Mouse (Mus musculus): ENCODE measurements around the gene Cuta. TPM values are rescaled to one million over a fixed set of nuclear protein-coding genes. Genes with fewer than 3 reads are reported as not detected.
A peak's percentile ranks its signal among the peaks of the same experiment; 100 is the strongest.

Gene Cuta
- polyA plus RNA-seq, 1 experiment from 2014 or later = 246 TPM

DNA sequence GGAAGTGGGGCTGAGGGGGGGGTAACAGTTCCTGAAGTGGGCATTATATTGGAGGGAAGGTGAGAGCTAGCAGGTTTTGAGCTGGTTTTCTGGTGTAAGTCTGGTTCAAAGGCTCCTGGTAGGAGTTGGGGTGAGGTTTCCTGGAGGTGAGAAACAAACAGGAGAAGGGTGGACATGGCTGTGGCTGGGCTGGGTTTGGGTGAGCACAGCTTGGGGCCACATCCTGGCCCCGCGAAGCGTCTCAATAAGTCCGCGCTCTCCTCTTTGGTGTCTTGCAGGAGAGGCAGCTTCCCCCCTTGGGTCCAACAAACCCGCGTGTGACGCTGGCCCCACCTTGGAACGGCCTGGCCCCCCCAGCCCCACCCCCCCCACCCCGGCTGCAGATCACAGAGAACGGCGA is 30.9 kb upstream of the Cuta start:
- 64% methylated on average over 12 of the region's 12 CpGs for WGBS
- no peak overlapping the region for H3K9ac ChIP-seq
- no peak for ATAC-seq
- peaks cover 8% of the 10 kb centered on the region; the same call in 1 of the 2 replicates for H3K36me3 ChIP-seq
- no peak overlapping the region for H3K4me2 ChIP-seq (replicated peaks)
- no peak overlapping the region for H3K27ac ChIP-seq
- H3K9me3 ChIP-seq = no peaks in the 10 kb centered on the region
- H3K4me1 ChIP-seq (replicated peaks) = peaks cover 25% of the 10 kb centered on the region
- no peaks in the 10 kb centered on the region for H3K27me3 ChIP-seq (replicated peaks)
- H3K4me3 ChIP-seq (replicated peaks) = no peak overlapping the region

DNA sequence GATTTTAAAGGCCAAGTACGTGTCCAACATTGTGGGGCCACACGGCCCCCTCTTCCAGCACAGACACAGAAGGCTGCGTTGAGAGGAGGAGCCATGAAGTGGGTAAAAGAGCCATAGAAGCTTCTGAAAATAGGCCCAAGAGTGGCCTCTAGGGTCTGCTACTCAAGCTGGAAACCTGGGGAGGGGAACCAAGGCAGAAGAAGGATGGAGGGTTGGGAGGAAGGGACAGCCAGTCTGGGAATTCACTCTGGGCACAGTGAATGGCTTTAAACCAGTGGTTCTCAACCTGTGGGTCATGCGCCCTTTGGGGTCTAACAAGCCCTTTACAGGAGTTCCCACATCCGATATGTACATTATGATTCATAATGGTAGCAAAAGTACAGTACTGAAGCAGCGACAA is 29.9 kb upstream of the Cuta start:
- no peaks in the 10 kb centered on the region for H3K27me3 ChIP-seq (replicated peaks)
- no peak for ATAC-seq
- no peak overlapping the region for H3K9ac ChIP-seq
- peaks cover 11% of the 10 kb centered on the region; the same call in 1 of the 2 replicates for H3K36me3 ChIP-seq
- H3K4me2 ChIP-seq (replicated peaks) = no peak overlapping the region
- peaks cover 20% of the 10 kb centered on the region for H3K4me1 ChIP-seq (replicated peaks)
- no peaks in the 10 kb centered on the region for H3K9me3 ChIP-seq
- no peak overlapping the region for H3K4me3 ChIP-seq (replicated peaks)
- no peak overlapping the region for H3K27ac ChIP-seq
- WGBS = 84% methylated on average over 6 of the region's 6 CpGs

DNA sequence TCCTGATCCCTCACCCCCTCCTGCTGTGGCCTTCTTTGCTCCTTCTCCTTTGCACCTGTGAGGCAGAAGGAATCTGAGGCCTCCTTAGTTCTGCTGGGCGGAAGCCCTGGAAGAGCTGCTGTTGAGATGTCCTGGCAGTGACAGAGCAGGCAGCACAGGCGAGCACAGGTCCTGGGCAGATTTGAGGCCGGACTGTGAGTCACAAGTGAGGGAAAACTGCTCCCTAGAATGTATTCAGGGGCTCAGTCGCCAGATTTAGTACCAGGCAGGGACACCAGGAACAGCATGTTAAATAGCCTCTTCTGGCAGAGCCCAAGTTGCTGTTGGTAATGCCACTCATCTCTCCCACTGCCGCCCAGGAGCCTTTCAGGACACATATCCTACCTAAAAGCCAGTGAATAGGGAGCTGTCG is 28.8 kb upstream of the Cuta start:
- Histone ChIP-seq H3K36me3 (peaks cover 11% of the 10 kb centered on the region; the same call in 1 of the 2 replicates), H3K9me3 (no peaks in the 10 kb centered on the region), H3K4me2 (replicated peaks) (no peak overlapping the region), H3K9ac (no peak overlapping the region), H3K27ac (no peak overlapping the region), H3K4me1 (replicated peaks) (peaks cover 12% of the 10 kb centered on the region), H3K4me3 (replicated peaks) (no peak overlapping the region), H3K27me3 (replicated peaks) (no peaks in the 10 kb centered on the region)
- no peak for ATAC-seq
- WGBS = 83% methylated on average over 6 of the region's 6 CpGs

DNA sequence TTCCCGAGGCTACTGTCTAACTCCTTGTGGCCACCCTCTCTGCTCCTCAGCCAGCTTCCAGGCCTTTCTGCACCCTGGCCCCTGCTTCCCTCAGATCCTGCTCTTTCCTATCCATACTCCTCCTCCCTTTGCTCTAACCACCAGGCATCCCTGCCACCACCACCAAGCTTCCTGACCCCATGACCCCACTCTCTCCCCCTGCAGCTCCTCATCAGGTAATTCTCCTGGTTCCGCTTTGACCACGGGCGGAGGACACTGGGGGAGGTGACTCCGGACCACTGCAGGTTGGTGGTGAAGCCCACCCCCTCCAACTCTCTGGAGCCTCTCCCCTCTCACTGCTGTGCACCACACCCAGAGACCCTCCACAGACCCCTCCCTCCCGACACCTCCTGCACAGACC is 28.1 kb upstream of the Cuta start:
- H3K27me3 ChIP-seq (replicated peaks) = no peaks in the 10 kb centered on the region

GRCm38 (mm10) chr17:26966993-26967392 is 27.6 kb upstream of the Cuta start:
- WGBS = 85% methylated on average over 11 of the region's 11 CpGs
- ATAC-seq = no peak
- Histone ChIP-seq H3K36me3 (peaks cover 11% of the 10 kb centered on the region; the same call in 1 of the 2 replicates), H3K27ac (no peak overlapping the region), H3K4me3 (replicated peaks) (no peak overlapping the region), H3K9ac (no peak overlapping the region), H3K27me3 (replicated peaks) (no peaks in the 10 kb centered on the region), H3K4me1 (replicated peaks) (peaks cover 11% of the 10 kb centered on the region), H3K9me3 (no peaks in the 10 kb centered on the region), H3K4me2 (replicated peaks) (no peak overlapping the region)

More for the DNA sequence above, 28.1 kb upstream of the Cuta start:
- Histone ChIP-seq H3K27ac (no peak overlapping the region), H3K4me2 (replicated peaks) (no peak overlapping the region), H3K4me3 (replicated peaks) (no peak overlapping the region), H3K4me1 (replicated peaks) (peaks cover 12% of the 10 kb centered on the region), H3K9ac (no peak overlapping the region), H3K9me3 (no peaks in the 10 kb centered on the region), H3K36me3 (peaks cover 11% of the 10 kb centered on the region; the same call in 1 of the 2 replicates)
- no peak for ATAC-seq
- 86% methylated on average over 6 of the region's 6 CpGs for whole genome bisulfite sequencing

DNA sequence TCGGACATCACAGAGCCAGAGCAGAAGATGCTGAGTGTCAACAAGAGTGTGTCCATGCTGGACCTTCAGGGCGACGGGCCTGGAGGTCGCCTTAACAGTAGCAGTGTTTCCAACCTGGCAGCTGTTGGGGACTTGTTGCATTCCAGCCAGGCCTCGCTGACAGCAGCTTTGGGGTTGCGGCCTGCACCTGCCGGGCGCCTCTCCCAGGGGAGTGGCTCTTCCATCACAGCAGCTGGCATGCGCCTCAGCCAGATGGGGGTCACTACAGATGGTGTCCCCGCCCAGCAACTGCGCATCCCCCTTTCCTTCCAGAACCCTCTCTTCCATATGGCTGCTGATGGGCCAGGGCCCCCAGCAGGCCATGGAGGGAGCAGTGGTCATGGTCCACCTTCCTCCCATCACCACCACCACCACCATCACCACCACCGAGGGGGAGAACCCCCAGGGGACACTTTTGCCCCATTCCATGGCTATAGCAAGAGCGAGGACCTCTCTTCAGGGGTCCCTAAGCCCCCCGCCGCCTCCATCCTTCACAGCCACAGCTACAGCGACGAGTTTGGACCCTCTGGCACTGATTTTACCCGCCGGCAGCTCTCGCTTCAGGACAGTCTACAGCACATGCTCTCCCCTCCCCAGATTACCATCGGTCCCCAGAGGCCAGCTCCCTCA is 22.3 kb upstream of the Cuta start:
- 95% methylated on average over 21 of the region's 21 CpGs for WGBS
- no peaks in the 10 kb centered on the region for H3K27me3 ChIP-seq (replicated peaks)
- H3K4me1 ChIP-seq (replicated peaks) = no peaks in the 10 kb centered on the region
- no peak for ATAC-seq
- peaks cover 24% of the 10 kb centered on the region for H3K36me3 ChIP-seq
- no peak overlapping the region for H3K9ac ChIP-seq
- no peak overlapping the region for H3K4me3 ChIP-seq (replicated peaks)
- H3K9me3 ChIP-seq = no peaks in the 10 kb centered on the region
- no peak overlapping the region for H3K27ac ChIP-seq
- H3K4me2 ChIP-seq (replicated peaks) = no peak overlapping the region

DNA sequence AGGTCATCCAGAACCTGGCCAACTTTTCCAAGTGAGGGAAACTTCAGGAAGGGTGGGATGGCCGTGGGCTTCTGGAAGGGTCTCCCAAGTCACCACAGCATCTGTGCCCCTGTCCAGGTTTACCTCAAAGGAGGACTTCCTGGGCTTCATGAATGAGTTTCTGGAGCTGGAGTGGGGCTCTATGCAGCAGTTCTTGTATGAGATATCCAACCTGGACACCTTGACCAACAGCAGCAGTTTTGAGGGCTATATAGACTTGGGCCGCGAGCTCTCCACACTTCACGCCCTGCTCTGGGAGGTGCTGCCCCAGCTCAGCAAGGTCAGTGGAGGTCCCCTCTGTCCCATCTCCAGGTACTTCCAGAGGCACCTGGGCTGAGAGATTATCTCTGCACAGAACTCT is 20.4 kb upstream of the Cuta start:
- Histone ChIP-seq H3K9me3 (no peaks in the 10 kb centered on the region), H3K4me3 (replicated peaks) (no peak overlapping the region), H3K9ac (no peak overlapping the region), H3K27me3 (replicated peaks) (no peaks in the 10 kb centered on the region), H3K4me1 (replicated peaks) (no peaks in the 10 kb centered on the region), H3K36me3 (peaks cover 18% of the 10 kb centered on the region; the same call in 1 of the 2 replicates), H3K4me2 (replicated peaks) (no peak overlapping the region), H3K27ac (no peak overlapping the region)
- whole genome bisulfite sequencing = 91% methylated on average over 4 of the region's 4 CpGs
- ATAC-seq = no peak

DNA sequence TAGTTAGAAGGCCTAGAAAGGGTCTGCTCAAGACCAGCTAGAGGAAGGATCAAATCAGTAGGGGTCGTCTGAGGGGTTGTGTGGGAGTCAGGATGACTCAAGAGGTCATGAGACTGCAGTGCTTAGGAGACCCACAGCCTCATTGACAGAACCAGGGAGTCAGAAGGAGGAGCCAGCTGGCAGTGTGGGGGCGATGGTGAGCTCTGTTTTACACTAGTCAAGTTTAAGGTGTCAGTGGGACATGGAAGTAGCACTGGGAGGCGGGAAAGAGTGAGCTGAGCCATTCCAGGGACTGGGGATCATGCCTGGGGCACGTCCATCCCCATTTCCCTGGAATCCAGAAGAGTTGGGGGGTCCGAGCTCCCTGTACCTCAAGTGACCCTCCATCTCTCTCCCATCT is 19.5 kb upstream of the Cuta start:
- 58% methylated on average over 5 of the region's 5 CpGs for WGBS
- Histone ChIP-seq H3K4me1 (replicated peaks) (peaks cover 2% of the 10 kb centered on the region), H3K27me3 (replicated peaks) (no peaks in the 10 kb centered on the region), H3K4me3 (replicated peaks) (no peak overlapping the region), H3K36me3 (peaks cover 16% of the 10 kb centered on the region; the same call in 1 of the 2 replicates), H3K4me2 (replicated peaks) (no peak overlapping the region), H3K9ac (no peak overlapping the region), H3K27ac (no peak overlapping the region), H3K9me3 (no peaks in the 10 kb centered on the region)
- ATAC-seq = no peak

GRCm38 (mm10) chr17:26957872-26958271 is 18.5 kb upstream of the Cuta start:
- WGBS = 96% methylated on average over 5 of the region's 5 CpGs

DNA sequence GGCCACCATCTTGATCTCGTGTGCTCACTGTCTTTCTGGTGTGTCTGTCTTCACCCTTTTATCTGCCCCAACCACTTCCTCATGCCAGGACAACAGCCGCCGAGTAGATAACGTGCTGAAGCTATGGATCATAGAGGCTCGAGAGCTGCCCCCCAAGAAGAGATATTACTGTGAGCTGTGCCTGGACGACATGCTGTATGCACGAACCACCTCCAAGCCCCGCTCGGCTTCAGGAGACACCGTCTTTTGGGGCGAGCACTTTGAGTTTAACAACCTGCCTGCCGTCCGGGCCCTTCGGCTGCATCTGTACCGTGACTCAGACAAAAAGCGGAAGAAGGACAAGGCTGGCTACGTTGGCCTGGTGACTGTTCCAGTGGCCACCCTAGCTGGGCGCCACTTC is 17.5 kb upstream of the Cuta start:
- H3K4me1 ChIP-seq (replicated peaks) = peaks cover 22% of the 10 kb centered on the region
- H3K27me3 ChIP-seq (replicated peaks) = no peaks in the 10 kb centered on the region
- peaks cover 16% of the 10 kb centered on the region; the same call in 1 of the 2 replicates for H3K36me3 ChIP-seq
- H3K4me3 ChIP-seq (replicated peaks) = no peak overlapping the region
- H3K9me3 ChIP-seq = no peaks in the 10 kb centered on the region
- ATAC-seq = no peak
- no peak overlapping the region for H3K27ac ChIP-seq
- WGBS = 85% methylated on average over 18 of the region's 18 CpGs
- H3K4me2 ChIP-seq (replicated peaks) = no peak overlapping the region
- H3K9ac ChIP-seq = no peak overlapping the region

More at GRCm38 (mm10) chr17:26957872-26958271, 18.5 kb upstream of the Cuta start:
- no peak for ATAC-seq
- Histone ChIP-seq H3K27me3 (replicated peaks) (no peaks in the 10 kb centered on the region), H3K4me3 (replicated peaks) (no peak overlapping the region), H3K4me2 (replicated peaks) (no peak overlapping the region), H3K4me1 (replicated peaks) (peaks cover 12% of the 10 kb centered on the region), H3K36me3 (peaks cover 16% of the 10 kb centered on the region; the same call in 1 of the 2 replicates), H3K27ac (no peak overlapping the region), H3K9ac (no peak overlapping the region), H3K9me3 (no peaks in the 10 kb centered on the region)

DNA sequence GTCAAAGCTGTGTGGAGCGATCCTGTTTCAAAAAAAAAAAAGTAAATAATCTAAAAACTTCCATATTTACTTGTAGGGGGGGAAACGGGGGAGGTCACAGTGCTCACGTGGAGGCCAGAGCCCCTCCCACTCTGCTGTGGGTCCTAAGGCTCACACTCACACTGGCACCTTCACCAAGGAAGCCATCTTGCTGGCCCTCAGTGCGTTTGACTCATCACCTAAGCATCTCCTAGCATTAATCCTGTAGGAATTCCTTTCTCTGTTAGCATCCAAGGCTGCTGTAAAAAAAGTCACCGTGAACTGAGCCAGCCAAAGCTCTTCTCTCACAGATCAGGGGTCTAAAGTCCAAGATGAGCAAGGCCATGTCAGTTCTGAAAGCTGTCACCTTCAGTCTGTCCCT is 16.9 kb upstream of the Cuta start:
- H3K36me3 ChIP-seq = peaks cover 12% of the 10 kb centered on the region; the same call in 1 of the 2 replicates

GRCm38 (mm10) chr17:26953726-26954125 is 14.4 kb upstream of the Cuta start:
- Histone ChIP-seq H3K4me2 (replicated peaks) (peak overlapping the region; percentile 55), H3K4me1 (replicated peaks) (peaks cover 47% of the 10 kb centered on the region)

More for the DNA sequence above, 16.9 kb upstream of the Cuta start:
- Histone ChIP-seq H3K4me2 (replicated peaks) (no peak overlapping the region), H3K9ac (no peak overlapping the region), H3K27ac (no peak overlapping the region), H3K27me3 (replicated peaks) (no peaks in the 10 kb centered on the region), H3K4me3 (replicated peaks) (no peak overlapping the region), H3K4me1 (replicated peaks) (peaks cover 24% of the 10 kb centered on the region), H3K9me3 (no peaks in the 10 kb centered on the region)
- 76% methylated on average over 5 of the region's 5 CpGs for WGBS
- ATAC-seq = no peak

DNA sequence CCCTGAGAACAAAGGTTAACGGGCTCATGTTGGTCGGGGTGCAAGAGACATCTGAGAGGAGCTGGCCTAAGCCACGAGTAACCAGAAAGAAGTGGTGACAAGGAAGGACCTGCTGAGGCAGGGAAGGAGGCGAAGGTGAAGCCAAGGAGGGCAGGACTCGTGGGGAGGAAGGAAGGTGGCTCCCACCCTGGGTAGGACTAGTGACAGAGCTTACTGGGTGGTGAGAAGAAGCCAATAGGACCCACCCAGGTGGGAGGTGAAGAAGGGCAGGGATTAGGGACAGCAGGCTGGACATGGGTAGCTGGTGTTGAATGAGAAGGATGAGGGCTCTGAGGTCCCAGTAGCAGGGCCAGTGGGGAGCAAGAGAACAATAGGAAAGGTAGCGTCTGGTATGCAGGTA is 13.8 kb upstream of the Cuta start:
- WGBS = 49% methylated on average over 6 of the region's 6 CpGs
- H3K4me1 ChIP-seq (replicated peaks) = peaks cover 47% of the 10 kb centered on the region
- no peak overlapping the region for H3K4me3 ChIP-seq (replicated peaks)
- no peaks in the 10 kb centered on the region for H3K9me3 ChIP-seq
- no peaks in the 10 kb centered on the region for H3K27me3 ChIP-seq (replicated peaks)
- ATAC-seq = no peak
- H3K36me3 ChIP-seq = 0 out of 2 replicates have a peak, but pooled peaks cover 5% of the 10 kb centered on the region
- peak overlapping the region; percentile 55 for H3K4me2 ChIP-seq (replicated peaks)
- H3K27ac ChIP-seq = no peak overlapping the region
- H3K9ac ChIP-seq = no peak overlapping the region; the same call in 1 of the 2 replicates

More at GRCm38 (mm10) chr17:26953726-26954125, 14.4 kb upstream of the Cuta start:
- H3K4me3 ChIP-seq (replicated peaks) = peak overlapping the region; percentile 11
- no peaks in the 10 kb centered on the region for H3K27me3 ChIP-seq (replicated peaks)
- H3K36me3 ChIP-seq = 0 out of 2 replicates have a peak, but pooled peaks cover 5% of the 10 kb centered on the region
- peak overlapping the region; percentile 30; the same call in 1 of the 2 replicates for H3K9ac ChIP-seq
- 38% methylated on average over 7 of the region's 16 CpGs for WGBS
- no peak overlapping the region for H3K27ac ChIP-seq
- no peaks in the 10 kb centered on the region for H3K9me3 ChIP-seq
- ATAC-seq = 0 out of 2 replicates have a peak, but pooled peaks have one; percentile 18

Data from intestine, embryonic 15.5 days (tissue).